Mouse (Mus musculus): ENCODE measurements around the gene Sbk1.

The Sbk1 gene

DNA sequence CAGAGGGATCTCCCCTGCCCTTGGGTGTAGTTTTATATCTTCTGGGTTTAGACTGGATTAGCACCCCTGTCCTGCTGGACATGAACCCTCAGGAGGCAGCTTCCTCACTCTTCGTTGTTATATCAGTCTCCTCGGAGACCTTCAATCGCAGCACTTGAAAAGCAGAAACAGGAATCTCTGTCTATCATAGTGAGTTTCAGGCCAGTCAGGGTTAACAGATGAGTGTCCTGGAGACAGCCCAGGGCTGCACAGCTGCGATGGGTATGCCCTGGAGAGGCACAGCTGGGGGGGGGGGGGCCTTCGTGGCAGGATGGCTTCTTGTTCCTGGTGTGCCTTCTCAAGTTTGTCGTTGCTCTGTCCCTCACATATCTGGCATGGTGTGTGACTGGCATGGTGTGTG, 68.5 kb downstream of the Sbk1 start:
- DNase-seq, result no peak
